Mouse (Mus musculus): ENCODE results near the gene Ldb2.

- TF ChIP-seq GATA1 (IDR thresholded peaks at IDR 0.05; ENCODE audit: low read length) (no peak), TAL1 (IDR thresholded peaks at IDR 0.05; ENCODE audit: low read length) (no peak)
Observed at GRCm38 (mm10) chr5:44465238-44465637, 334.2 kb downstream of the Ldb2 start.
